Mouse (Mus musculus) stomach, embryonic 16.5 days (tissue): Measurements from ENCODE around the gene Praf2. TPM values are rescaled to one million over a fixed set of nuclear protein-coding genes. Genes with fewer than 3 reads are reported as not detected.
"Not testable (repeated sequence)": the region's sequence is repeated elsewhere in the genome, so short reads cannot be mapped to it uniquely, and the experiment has no call there.

Experiments
- ATAC-seq: fragments of 200-750 bp; cut with Nextera tagmentation; 2 replicates; pipeline ENCODE4 v1.8.0; 2017; ENCODE audit warnings: moderate number of reproducible peaks, moderate TSS enrichment; ENCODE audit not compliant: insufficient read depth, low FRiP score
- H3K27ac ChIP-seq: fragments of 300-500 bp; sonication (generic); 2 replicates; pipeline ENCODE4 v1.5.1; 2014; ENCODE audit warnings: low read length
- H3K27me3 ChIP-seq: fragments of 300-500 bp; sonication (generic); 2 replicates; pipeline ENCODE4 v1.6.1; 2014; ENCODE audit warnings: low read length, control low read depth, mixed read lengths; ENCODE audit not compliant: control insufficient read depth, insufficient read depth
- H3K36me3 ChIP-seq: fragments of 300-500 bp; sonication (generic); 2 replicates; pipeline ENCODE4 v1.6.1; 2014; ENCODE audit warnings: low read length; ENCODE audit not compliant: control insufficient read depth, insufficient read depth
- H3K4me1 ChIP-seq: fragments of 300-500 bp; sonication (generic); 2 replicates; pipeline ENCODE4 v1.6.1; 2014; ENCODE audit warnings: low read length, control low read depth, mixed read lengths; ENCODE audit not compliant: control insufficient read depth, insufficient read depth
- H3K4me2 ChIP-seq: fragments of 300-500 bp; sonication (generic); 2 replicates; pipeline ENCODE4 v1.6.1; 2014; ENCODE audit warnings: low read depth, low read length, mixed read lengths
- H3K4me3 ChIP-seq: fragments of 300-500 bp; sonication (generic); replicated peaks from 2 replicates; pipeline ENCODE4 v1.5.1; 2014; ENCODE audit warnings: mild to moderate bottlenecking, low read length
- H3K9ac ChIP-seq: fragments of 300-500 bp; sonication (generic); 2 replicates; pipeline ENCODE4 v1.6.1; 2014; ENCODE audit warnings: low read length
- H3K9me3 ChIP-seq: fragments of 300-500 bp; sonication (generic); replicated peaks from 2 replicates; pipeline ENCODE4 v1.6.1; 2016; ENCODE audit warnings: low read length, control low read depth; ENCODE audit not compliant: control insufficient read depth
- WGBS: fragments of 180-500 bp; shearing (Covaris S2); extraction: QIAGEN DNeasy Blood & Tissue Kit; methylation state at CpG from one replicate; pipeline ENCODE4 v1.1.7; 2014; 5-methylcytosine and 5-hydroxymethylcytosine counted together
- polyA plus RNA-seq: library from polyadenylated mRNA; unstranded; fragments of >200 nt; fragmentation: Nextera tagmentation; extraction: Ambion mirVana; gene quantifications from 2 replicates; pipeline ENCODE4 v1.2.1, GENCODE M21; 2015

Gene Praf2
- polyA plus RNA-seq, 1 experiment from 2014 or later = 59.4 TPM

GRCm38 (mm10) chrX:7696954-7697381 is 31.3 kb upstream of the Praf2 start, which contains the start of gene Gpkow:
Gene Gpkow, plus strand, starts transcription at chrX:7697131.
- WGBS = 6% methylated on average over 33 of the region's 33 CpGs
- Histone ChIP-seq H3K36me3 (no peaks in the 10 kb centered on the region), H3K9ac (peak within 1 kb of the TSS; percentile 78), H3K27me3 (no peaks in the 10 kb centered on the region), H3K27ac (no peak within 1 kb of the TSS), H3K4me1 (no peaks in the 10 kb centered on the region; the same call in 1 of the 2 replicates), H3K4me3 (peak within 1 kb of the TSS; percentile 62), H3K4me2 (peak within 1 kb of the TSS; percentile 55), H3K9me3 (no peaks in the 10 kb centered on the region)
- ATAC-seq = peak; percentile 95

- H3K36me3 ChIP-seq, H3K27ac ChIP-seq, H3K4me1 ChIP-seq, H3K27me3 ChIP-seq, H3K9me3 ChIP-seq: not testable (repeated sequence)
- H3K4me3 ChIP-seq = peak overlapping the region; percentile 41
- ATAC-seq = peak; percentile 18; the same call in 1 of the 2 replicates
- H3K4me2 ChIP-seq = peak overlapping the region; percentile 55
- WGBS = 33% methylated on average over 5 of the region's 12 CpGs
- peak overlapping the region; percentile 55 for H3K9ac ChIP-seq
Measured at GRCm38 (mm10) chrX:7713764-7714134, 14.5 kb upstream of the Praf2 start.

GRCm38 (mm10) chrX:7714135-7714899 is 13.9 kb upstream of the Praf2 start, which contains the start of gene Wdr45:
Gene Wdr45, plus strand, starts transcription at chrX:7714333.
- H3K27ac ChIP-seq, H3K27me3 ChIP-seq, H3K36me3 ChIP-seq, H3K4me1 ChIP-seq, H3K9me3 ChIP-seq: not testable (repeated sequence)
- peak within 1 kb of the TSS; percentile 55 for H3K4me2 ChIP-seq
- 10% methylated on average over 24 of the region's 60 CpGs for WGBS
- H3K4me3 ChIP-seq = peak within 1 kb of the TSS; percentile 41
- H3K9ac ChIP-seq = peak within 1 kb of the TSS; percentile 55
- ATAC-seq = peak; percentile 95

DNA sequence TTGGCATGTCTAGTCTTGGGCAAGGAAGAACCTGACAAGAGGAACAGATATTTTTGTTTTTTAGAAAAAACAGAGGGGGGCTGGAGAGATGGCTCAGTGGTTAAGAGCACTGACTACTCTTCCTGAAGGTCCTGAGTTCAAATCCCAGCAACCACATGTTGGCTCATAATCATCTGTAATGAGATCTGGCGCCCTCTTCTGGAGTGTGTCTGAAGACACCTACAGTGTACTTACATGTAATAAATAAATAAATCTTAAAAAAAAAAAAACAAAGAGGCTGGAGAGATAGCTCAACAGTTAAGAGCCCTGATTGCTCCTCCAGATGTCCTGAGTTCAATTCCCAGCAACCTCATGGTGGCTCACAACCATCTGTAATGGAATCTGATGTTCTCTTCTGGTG is 12.2 kb upstream of the Praf2 start:
- not testable (repeated sequence) for ATAC-seq, H3K4me3 ChIP-seq, H3K4me2 ChIP-seq, H3K27ac ChIP-seq, H3K27me3 ChIP-seq, H3K9me3 ChIP-seq, H3K9ac ChIP-seq, H3K4me1 ChIP-seq, H3K36me3 ChIP-seq
- 15% methylated on average over 1 of the region's 1 CpGs for WGBS

- 16% methylated on average over 22 of the region's 22 CpGs for WGBS
- H3K36me3 ChIP-seq = no peaks in the 10 kb centered on the region; the same call in 1 of the 2 replicates
- peak; percentile 90 for ATAC-seq
- peaks cover 4% of the 10 kb centered on the region; the same call in 1 of the 2 replicates for H3K4me1 ChIP-seq
- peak within 1 kb of the TSS; percentile 77 for H3K9ac ChIP-seq
- peak within 1 kb of the TSS; percentile 98 for H3K27ac ChIP-seq
- H3K27me3 ChIP-seq = no peaks in the 10 kb centered on the region
- peak within 1 kb of the TSS; percentile 66 for H3K4me3 ChIP-seq
- H3K9me3 ChIP-seq = no peaks in the 10 kb centered on the region
- H3K4me2 ChIP-seq = peak within 1 kb of the TSS; percentile 65
Measured at GRCm38 (mm10) chrX:7721514-7722281, 6.5 kb upstream of the Praf2 start, which contains the start of gene Gm45208. Gene Gm45208, plus strand, starts transcription at chrX:7722245.

- H3K4me3 ChIP-seq = peak overlapping the region; percentile 66
- no peaks in the 10 kb centered on the region for H3K9me3 ChIP-seq
- peaks cover 4% of the 10 kb centered on the region; the same call in 1 of the 2 replicates for H3K4me1 ChIP-seq
- no peak for ATAC-seq
- 11% methylated on average over 11 of the region's 11 CpGs for WGBS
- H3K27ac ChIP-seq = peak overlapping the region; percentile 98
- no peaks in the 10 kb centered on the region for H3K27me3 ChIP-seq
- peak overlapping the region; percentile 65 for H3K4me2 ChIP-seq
- peak overlapping the region; percentile 77 for H3K9ac ChIP-seq
- no peaks in the 10 kb centered on the region; the same call in none of the 2 replicates for H3K36me3 ChIP-seq
Measured at GRCm38 (mm10) chrX:7722282-7722611, 6.0 kb upstream of the Praf2 start.

GRCm38 (mm10) chrX:7722691-7723090 is 5.5 kb upstream of the Praf2 start:
- ATAC-seq = no peak
- peak overlapping the region; percentile 77 for H3K9ac ChIP-seq
- H3K9me3 ChIP-seq = no peaks in the 10 kb centered on the region
- H3K4me2 ChIP-seq = peak overlapping the region; percentile 65
- 9% methylated on average over 4 of the region's 4 CpGs for WGBS
- peak overlapping the region; percentile 66 for H3K4me3 ChIP-seq
- H3K27ac ChIP-seq = no peak overlapping the region
- H3K36me3 ChIP-seq = no peaks in the 10 kb centered on the region; the same call in none of the 2 replicates
- no peaks in the 10 kb centered on the region for H3K27me3 ChIP-seq
- peaks cover 4% of the 10 kb centered on the region; the same call in 1 of the 2 replicates for H3K4me1 ChIP-seq

DNA sequence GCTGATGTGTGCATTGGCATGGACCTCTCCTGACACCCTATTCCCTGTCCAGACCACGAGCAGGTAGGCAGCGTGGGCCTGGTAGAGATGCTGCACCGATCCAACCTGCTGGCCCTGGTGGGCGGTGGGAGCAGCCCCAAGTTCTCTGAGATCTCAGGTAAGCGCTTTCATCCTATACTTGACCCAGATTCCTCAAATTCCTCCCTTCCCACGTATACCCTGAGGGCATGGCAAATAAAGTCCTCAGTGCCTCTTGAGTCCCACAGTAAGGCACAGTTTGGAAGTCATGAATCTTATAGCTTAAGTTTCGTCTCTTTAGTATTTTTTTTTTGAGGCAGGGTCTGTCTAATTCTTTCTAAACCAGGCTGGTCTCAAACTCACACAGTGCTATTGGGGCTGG is 4.1 kb upstream of the Praf2 start:
- H3K4me3 ChIP-seq = no peak overlapping the region
- H3K4me1 ChIP-seq = peaks cover 4% of the 10 kb centered on the region; the same call in 1 of the 2 replicates
- H3K36me3 ChIP-seq = no peaks in the 10 kb centered on the region; the same call in none of the 2 replicates
- WGBS = 77% methylated on average over 7 of the region's 7 CpGs
- no peaks in the 10 kb centered on the region for H3K9me3 ChIP-seq
- H3K27me3 ChIP-seq = no peaks in the 10 kb centered on the region
- ATAC-seq = no peak
- no peak overlapping the region for H3K27ac ChIP-seq
- no peak overlapping the region for H3K9ac ChIP-seq
- H3K4me2 ChIP-seq = no peak overlapping the region

GRCm38 (mm10) chrX:7725841-7726240 is 2.4 kb upstream of the Praf2 start:
- ATAC-seq = no peak
- no peaks in the 10 kb centered on the region; the same call in none of the 2 replicates for H3K36me3 ChIP-seq
- no peaks in the 10 kb centered on the region for H3K27me3 ChIP-seq
- no peaks in the 10 kb centered on the region for H3K9me3 ChIP-seq
- WGBS = 87% methylated on average over 12 of the region's 12 CpGs
- H3K4me1 ChIP-seq = peaks cover 4% of the 10 kb centered on the region; the same call in 1 of the 2 replicates
- no peak overlapping the region for H3K4me2 ChIP-seq
- no peak overlapping the region for H3K4me3 ChIP-seq
- H3K9ac ChIP-seq = no peak overlapping the region
- no peak overlapping the region for H3K27ac ChIP-seq
